Mouse (Mus musculus) lung, adult 10 weeks (tissue): ENCODE measurements around the gene Plk1. TPM values are rescaled to one million over a fixed set of nuclear protein-coding genes. Genes with fewer than 3 reads are reported as not detected.

Experiments
- polyA plus RNA-seq: library from polyadenylated mRNA; stranded (reverse); fragments of 350-450 nt; fragmentation: Illumina TruSeq; extraction: RNeasy Lipid Tissue Mini Kit (QIAGEN cat#74804); gene quantifications from one replicate; pipeline ENCODE4 v1.2.3, GENCODE M21; 2014; ENCODE audit warnings: low read depth, low replicate concordance; ENCODE audit not compliant: insufficient read depth

The Plk1 gene
- polyA plus RNA-seq = 0.77 TPM

GRCm38 (mm10) chr7:122158915-122159902 is at the start of gene Plk1:
TSS of gene Plk1 (plus strand) at chr7:122159439.

DNA sequence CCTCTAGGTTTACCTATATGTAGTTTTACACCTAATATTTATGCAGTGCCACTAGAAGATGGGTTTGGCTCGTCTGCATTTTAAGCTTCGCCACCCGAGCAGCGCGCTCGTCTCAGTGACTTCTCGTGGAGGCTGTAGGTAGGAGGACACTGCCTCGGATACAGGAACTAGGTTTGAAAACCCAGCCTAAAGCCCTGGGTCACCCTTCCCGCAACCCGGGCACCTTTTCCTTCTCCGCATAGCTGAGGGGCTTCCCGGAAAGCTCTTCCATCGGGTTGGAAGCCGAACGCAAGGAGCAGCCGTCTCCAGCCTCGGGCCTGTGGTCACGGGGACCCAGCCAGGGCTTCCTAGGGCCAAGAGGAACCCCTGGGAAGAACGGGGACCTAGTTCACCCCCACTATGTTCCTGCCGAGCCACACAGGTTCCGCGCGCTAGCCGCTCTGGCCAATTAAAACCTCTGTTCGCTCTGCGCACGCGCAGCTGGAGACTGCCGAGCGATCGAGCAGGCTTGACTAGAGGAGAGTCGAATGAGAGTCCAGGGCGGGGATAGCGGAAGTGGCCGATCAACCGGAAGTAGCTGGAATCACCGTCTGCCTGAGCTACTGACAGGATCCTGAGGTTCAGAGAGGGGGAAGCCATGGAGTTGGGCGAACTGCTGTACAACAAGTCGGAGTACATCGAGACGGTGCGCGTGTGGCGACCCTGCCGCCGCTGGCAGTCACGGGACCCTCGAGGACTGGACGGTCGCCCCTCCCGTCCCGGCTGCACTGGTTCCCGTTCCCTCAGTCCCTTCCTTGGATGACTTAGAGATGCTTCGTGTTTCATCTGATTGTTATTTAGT is 26.5 kb upstream of the Plk1 start, which contains the start of the genes Palb2 and Dctn5:
Gene Palb2 (minus strand): TSS at position 489 of the 841 bp plus-strand sequence.
Gene Dctn5 (plus strand): TSS at position 545 of the 841 bp plus-strand sequence.

GRCm38 (mm10) chr7:122186043-122186442 is 26.8 kb downstream of the Plk1 start, which contains the start of gene Ern2:
TSS of gene Ern2 (minus strand) at chr7:122186207.

GRCm38 (mm10) chr7:122219315-122219801 is 60.1 kb downstream of the Plk1 start, which contains the start of gene Chp2:
TSS of gene Chp2 (plus strand) at chr7:122219496.

Other genes with a start within 250 kb of the Plk1 start
- 15.9 TPM for gene Cog7, start 177.7 kb upstream of the Plk1 start, polyA plus RNA-seq
- 12.0 TPM for gene Gga2, start 138.2 kb upstream of the Plk1 start, polyA plus RNA-seq
- gene Ubfd1, start 92.3 kb upstream of the Plk1 start, polyA plus RNA-seq = 11.4 TPM
- 4.4 TPM for gene Ears2, start 92.2 kb upstream of the Plk1 start, polyA plus RNA-seq
- gene Ndufab1, start 57.6 kb upstream of the Plk1 start, polyA plus RNA-seq = 201 TPM
- gene Palb2, start 26.5 kb upstream of the Plk1 start, polyA plus RNA-seq = 0.93 TPM
- 52.9 TPM for gene Dctn5, start 26.4 kb upstream of the Plk1 start, polyA plus RNA-seq
- 0.12 TPM for gene Ern2, start 26.8 kb downstream of the Plk1 start, polyA plus RNA-seq
- gene Chp2, start 60.1 kb downstream of the Plk1 start, polyA plus RNA-seq = 2.6 TPM
- 12.1 TPM for gene Prkcb, start 129.3 kb downstream of the Plk1 start, polyA plus RNA-seq